Mouse (Mus musculus): ENCODE measurements at regions not wholly inside any gene's neighbourhood (a gene's known extent, or its start where the extent isn't known, plus 50 kb on each side); places are given as distances from the start of the nearest gene placed in this dataset.

DNA sequence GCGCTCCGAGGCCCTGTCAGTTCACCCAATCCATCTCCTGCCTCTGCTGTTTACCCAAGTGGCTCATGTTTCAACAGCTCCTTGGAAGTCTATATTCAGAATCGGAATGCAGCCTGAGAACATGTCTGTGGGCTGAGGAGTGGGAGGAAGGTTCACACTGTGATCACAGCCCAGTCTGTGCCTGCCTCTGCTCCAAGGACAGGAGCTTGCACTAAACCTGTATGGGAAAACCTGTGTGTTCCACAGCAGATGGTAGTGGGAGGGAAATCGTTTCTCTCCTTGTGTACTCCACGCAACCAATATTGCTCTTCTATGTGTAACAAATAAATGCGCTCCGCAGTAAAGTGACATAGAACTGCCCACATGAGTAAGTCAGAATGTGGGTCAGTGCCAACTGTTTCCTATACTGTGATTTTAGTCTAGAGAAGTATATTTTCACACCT, 514.0 kb upstream of the Epha7 start:
- peak; percentile 55 to 71 for DNase-seq (ENCODE audit: low spot score in 2 of 2)

DNA sequence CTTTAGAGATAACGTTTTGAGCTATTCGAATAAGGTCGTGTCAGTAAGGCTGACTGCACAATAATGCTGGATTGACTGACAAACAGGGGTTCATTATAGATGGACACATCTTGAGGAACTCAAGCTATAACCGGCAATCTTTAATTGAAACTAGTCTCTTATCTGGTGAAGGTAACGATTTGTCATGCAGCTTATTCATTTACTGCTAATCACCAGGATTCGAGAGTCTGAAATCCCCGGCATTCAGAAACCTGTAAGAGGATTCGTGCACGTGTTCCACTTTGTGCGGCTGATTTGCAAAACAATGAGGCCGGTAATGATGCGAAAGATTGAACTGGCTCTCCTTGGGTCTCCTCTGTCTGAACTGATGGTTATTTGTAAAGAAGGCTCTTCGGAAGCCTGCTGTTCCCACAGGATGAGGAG, 512.9 kb upstream of the Epha7 start:
- no peak for DNase-seq (ENCODE audit: low spot score in 2 of 2)

DNA sequence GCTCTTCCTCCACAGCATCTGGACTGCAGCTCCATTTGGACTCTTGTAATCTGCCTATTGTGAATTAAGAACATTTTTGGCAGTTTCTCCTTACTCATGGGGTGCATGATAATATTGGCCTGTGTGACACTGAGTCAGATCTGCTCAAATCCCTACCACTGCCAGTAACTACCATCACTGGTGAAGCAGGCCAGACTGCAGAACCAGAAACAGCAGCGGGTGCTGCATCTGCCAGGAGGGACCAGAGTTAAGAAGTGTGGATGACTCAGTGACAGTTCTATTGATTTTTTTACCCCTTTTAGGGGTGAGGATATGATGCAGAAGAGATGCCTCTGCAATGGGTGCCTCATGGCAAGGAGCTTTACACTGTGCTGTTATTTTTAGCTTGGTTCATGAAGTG, 511.2 kb upstream of the Epha7 start:
- peak in 1 of 2 experiments; percentile 4 for DNase-seq (ENCODE audit: low spot score in 2 of 2)

DNA sequence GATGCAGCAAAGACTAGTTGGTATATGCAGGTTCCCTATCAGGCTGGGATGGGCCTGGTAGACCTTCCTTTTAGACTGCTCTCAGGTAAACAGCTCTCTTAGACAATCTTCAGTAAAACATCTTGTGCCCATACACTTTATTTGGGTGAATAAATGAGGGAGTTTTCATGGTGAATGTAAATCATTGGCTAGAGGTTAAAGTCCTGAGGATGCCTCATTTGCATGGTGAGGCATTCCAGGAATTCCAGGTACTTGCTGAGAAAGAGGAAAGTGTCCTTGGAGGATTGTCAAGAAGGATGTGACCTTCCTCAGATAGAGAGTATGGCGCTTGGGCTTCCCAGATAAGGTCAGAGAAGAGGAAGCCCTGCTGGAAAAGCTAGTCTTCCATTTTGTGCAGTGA, 481.9 kb upstream of the Epha7 start:
- no peak for DNase-seq (ENCODE audit: low spot score in 2 of 2)

DNA sequence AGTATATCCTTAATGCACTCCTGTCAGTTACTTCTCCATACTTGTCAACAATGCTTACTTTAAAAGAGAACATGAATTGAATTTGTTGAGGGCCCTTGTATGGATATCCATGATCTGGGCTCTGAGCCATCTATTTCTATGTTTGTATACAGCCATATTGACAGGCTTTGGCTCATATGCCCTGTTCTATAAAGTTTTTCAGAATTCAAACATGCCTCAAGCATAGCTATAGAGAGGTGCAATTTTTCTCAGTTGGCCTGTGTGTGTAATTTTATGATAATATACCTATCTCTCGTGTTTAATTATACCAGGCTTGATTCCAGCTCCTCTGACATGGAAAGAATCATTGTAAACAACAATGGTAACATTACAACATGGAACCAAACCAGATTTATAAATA, 448.4 kb upstream of the Epha7 start:
- DNase-seq (ENCODE audit: low spot score in 2 of 2), result no peak

DNA sequence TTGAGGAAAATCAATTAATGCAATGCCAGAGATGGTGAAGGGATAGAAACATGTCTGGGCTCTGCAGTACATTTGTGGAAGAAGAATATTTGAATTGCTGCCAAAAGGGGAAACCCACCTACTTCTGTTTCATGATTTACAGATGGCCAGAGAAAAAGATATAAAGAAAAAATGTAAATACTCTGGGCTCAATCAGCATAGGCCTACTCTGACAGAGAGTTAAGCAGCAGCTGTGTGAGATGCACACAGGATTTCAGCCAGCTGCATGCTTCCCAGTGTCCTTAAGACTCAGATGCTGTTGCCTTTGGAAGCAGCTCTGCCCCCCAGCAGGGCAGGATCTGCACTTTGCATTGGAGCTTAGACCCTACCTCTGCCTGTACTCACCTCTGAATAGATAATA, 435.8 kb upstream of the Epha7 start:
- no peak for DNase-seq (ENCODE audit: low spot score in 2 of 2)

DNA sequence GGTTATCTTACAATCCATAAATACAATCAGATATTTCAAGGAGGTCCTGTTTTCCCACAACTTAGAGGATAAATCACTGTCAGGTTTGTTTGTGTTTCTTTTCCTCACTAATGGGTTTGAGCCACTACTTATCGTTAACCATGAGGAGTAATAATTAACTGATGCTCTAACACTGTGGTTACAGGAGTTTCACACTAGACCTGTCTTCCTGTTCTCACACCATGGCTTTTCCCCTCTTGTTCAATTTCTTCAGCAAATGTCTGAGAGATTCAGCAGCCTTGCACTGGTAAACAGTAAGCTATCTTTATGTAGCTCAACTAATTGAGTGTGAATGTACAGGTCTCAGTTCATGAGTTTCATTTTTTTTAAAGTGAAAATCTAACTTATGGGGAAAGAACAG, 434.3 kb upstream of the Epha7 start:
- no peak for DNase-seq (ENCODE audit: low spot score in 2 of 2)

DNA sequence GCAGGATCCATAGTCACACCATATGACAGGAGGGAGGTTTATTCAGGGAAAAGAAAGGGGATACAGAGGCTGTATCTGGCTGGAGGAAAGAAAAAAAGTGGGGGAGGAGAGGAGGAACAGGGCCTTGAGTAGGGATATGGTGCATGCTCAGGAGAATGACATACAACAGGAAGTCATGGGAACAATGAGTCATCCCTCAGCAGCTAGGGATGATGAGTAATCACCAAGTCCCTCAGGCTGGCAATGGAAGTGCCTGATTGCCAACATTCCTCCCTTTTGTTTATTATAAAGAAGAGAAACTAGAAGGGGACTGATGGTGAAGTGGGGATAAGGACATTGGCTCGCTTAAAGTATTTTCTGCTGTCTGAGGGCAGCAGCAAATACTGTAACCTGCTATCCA, 388.6 kb upstream of the Epha7 start:
- no peak for DNase-seq (ENCODE audit: low spot score in 2 of 2)

DNA sequence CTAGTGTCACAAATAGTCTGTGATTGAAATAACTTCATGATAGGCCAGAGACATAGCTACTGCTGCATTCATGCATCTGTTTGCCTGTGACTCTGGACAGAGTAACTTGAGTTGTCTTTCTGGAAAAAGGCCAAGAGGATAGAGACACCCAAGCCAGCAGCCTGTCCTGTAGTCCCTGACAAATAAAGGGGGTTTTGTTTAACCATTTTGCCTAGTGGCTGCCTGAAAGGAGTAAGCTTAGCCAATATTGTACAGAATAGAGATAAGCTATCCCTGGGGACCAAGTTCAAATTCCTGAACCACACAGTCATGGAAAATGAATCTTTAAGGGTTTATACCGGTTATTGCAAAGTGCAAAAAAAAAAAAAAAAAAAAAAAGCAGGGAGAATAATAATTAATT, 372.8 kb upstream of the Epha7 start:
- DNase-seq (ENCODE audit: low spot score in 2 of 2), result no peak

DNA sequence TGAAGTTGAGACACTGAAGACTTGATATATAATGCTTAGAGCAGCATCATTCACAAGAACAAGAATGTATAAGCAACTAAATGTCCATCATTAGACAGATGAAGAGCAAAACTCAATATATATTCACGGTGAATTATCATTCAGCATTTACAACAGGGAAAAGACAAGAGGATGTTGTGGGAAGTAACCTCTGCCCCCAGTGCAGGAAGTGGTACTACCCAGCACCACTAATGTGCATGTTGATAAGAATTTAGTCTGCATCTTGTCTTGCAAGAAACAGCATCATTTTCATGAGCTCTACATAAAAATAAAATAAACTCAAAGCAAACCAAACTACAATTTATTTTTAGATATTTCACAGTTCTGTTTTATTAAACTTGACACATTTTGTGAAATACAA, 359.8 kb upstream of the Epha7 start:
- DNase-seq (ENCODE audit: low spot score in 2 of 2), result no peak

DNA sequence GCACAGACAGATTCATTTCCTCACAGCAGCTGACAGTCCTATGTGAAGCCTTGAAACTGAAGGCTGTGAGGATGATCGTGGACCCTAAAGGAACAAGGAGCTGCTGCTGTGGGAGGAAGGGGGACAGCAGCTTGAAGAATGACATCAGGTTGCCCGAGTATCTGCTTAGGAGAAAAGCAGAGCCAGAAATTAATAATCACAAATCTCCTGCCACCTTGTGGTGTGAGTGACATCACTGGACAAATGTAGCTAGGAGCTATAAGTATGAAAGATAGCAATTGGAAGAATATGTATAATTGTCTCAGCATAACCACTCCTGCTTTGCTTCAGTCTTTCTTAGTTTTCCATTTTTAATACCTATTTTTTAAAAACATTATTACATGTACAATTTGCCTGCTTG, 356.6 kb upstream of the Epha7 start:
- no peak for DNase-seq (ENCODE audit: low spot score in 2 of 2)
